Comparison of ENCODE assay signal across 10 mouse cellular contexts in genomic region chr3:69861789-69862395, GRCm38 (mm10). TPM values are rescaled to one million over a fixed set of nuclear protein-coding genes. Genes with fewer than 3 reads are reported as not detected.
DNase-seq lines count a peak whose midpoint lies in the region; ATAC-seq and TF ChIP-seq lines count a peak whose summit lies in the region.
"Had no signal": no experiment of that assay in that cellular context is flagged by ENCODE, and none has a peak within 500 bp of the region (broad histone marks: within the 10 kb centered on the region; RNA-seq: fewer than 3 reads in every experiment).

No protein-coding gene starts in this region.

- no peaks in the 10 kb centered on the region for H3K36me3 ChIP-seq in lung, postnatal 0 days (ENCODE audit: insufficient read depth, low read length)
- no peaks in the 10 kb centered on the region for H3K36me3 ChIP-seq in forebrain, embryonic 15.5 days
- no peaks in the 10 kb centered on the region for H3K36me3 ChIP-seq in liver, embryonic 12.5 days

- DNase-seq in lung, postnatal 0 days (ENCODE audit: low spot score): no peak
- DNase-seq in lung, postnatal 36 days: no peak
- no peak for DNase-seq in testis, postnatal 10 days (ENCODE audit: low spot score)
- DNase-seq in spleen, adult 18-20 months: no peak

- no peak for TF ChIP-seq EP300 in lung, postnatal 0 days (IDR thresholded peaks at IDR 0.05)

- H3K27ac ChIP-seq in lung, postnatal 0 days (ENCODE audit: low read length): no peak overlapping the region
- no peak overlapping the region for H3K27ac ChIP-seq in forebrain, embryonic 15.5 days (replicated peaks)
- H3K27ac ChIP-seq in liver, embryonic 12.5 days: no peak overlapping the region

- TF ChIP-seq CTCF in lung, postnatal 0 days (IDR thresholded peaks at IDR 0.05): no peak

- ATAC-seq in lung, postnatal 0 days: no peak
- ATAC-seq in forebrain, embryonic 15.5 days (replicated peaks): no peak; the same call in 1 of the 2 replicates
- ATAC-seq in liver, embryonic 12.5 days: no peak
- ATAC-seq in erythroid progenitor cell, adult 5-6 weeks (replicated peaks; ENCODE audit: low FRiP score, poor library complexity, severe bottlenecking): no peak

- H3K9ac ChIP-seq in lung, postnatal 0 days (replicated peaks; ENCODE audit: low read depth): no peak overlapping the region
- H3K9ac ChIP-seq in forebrain, embryonic 15.5 days (replicated peaks): no peak overlapping the region
- no peak overlapping the region for H3K9ac ChIP-seq in liver, embryonic 12.5 days

- H3K4me3 ChIP-seq in lung, postnatal 0 days (ENCODE audit: low read depth, low read length): no peak overlapping the region
- H3K4me3 ChIP-seq in forebrain, embryonic 15.5 days: peak overlapping the region; percentile 46; the same call in 1 of the 2 replicates
- H3K4me3 ChIP-seq in liver, embryonic 12.5 days: no peak overlapping the region

- WGBS in lung, postnatal 0 days: 41% methylated on average over 9 of the region's 9 CpGs
- whole genome bisulfite sequencing in forebrain, embryonic 15.5 days: 57% methylated on average over 9 of the region's 9 CpGs
- WGBS in liver, embryonic 12.5 days (ENCODE audit: insufficient replicate concordance): 36% methylated on average over 9 of the region's 9 CpGs

- no peaks in the 10 kb centered on the region for H3K9me3 ChIP-seq in lung, postnatal 0 days (ENCODE audit: low read length)
- H3K9me3 ChIP-seq in forebrain, embryonic 15.5 days: no peaks in the 10 kb centered on the region
- no peaks in the 10 kb centered on the region for H3K9me3 ChIP-seq in liver, embryonic 12.5 days (replicated peaks)

- H3K4me2 ChIP-seq in lung, postnatal 0 days (replicated peaks; ENCODE audit: low read depth, low read length): peak overlapping the region; percentile 64
- peak overlapping the region; percentile 97 for H3K4me2 ChIP-seq in forebrain, embryonic 15.5 days (replicated peaks)
- peak overlapping the region; percentile 53 for H3K4me2 ChIP-seq in liver, embryonic 12.5 days

- H3K4me1 ChIP-seq in lung, postnatal 0 days (ENCODE audit: insufficient read depth, low read depth, low read length): 0 out of 2 replicates have a peak, but pooled peaks cover 3% of the 10 kb centered on the region
- peaks cover 12% of the 10 kb centered on the region for H3K4me1 ChIP-seq in forebrain, embryonic 15.5 days
- no peaks in the 10 kb centered on the region for H3K4me1 ChIP-seq in liver, embryonic 12.5 days

- H3K27me3 ChIP-seq in lung, postnatal 0 days (replicated peaks; ENCODE audit: insufficient read depth, low read length): no peaks in the 10 kb centered on the region
- no peaks in the 10 kb centered on the region; the same call in 1 of the 2 replicates for H3K27me3 ChIP-seq in forebrain, embryonic 15.5 days
- H3K27me3 ChIP-seq in liver, embryonic 12.5 days (replicated peaks): peaks cover 29% of the 10 kb centered on the region

RNA-seq across cellular contexts. Expression of gene Sptssb, which starts 2.2 kb away (rescaled TPM):
- 4.1 and 5.0 TPM in 2 replicates for polyA plus RNA-seq in lung, postnatal 0 days (2015; fragmentation: Nextera tagmentation; extraction: Ambion mirVana)
- 0.13 and 0.29 TPM in 2 replicates for polyA plus RNA-seq in forebrain, embryonic 15.5 days (2015; fragmentation: Nextera tagmentation; extraction: Ambion mirVana)
- 1.2 and 1.7 TPM in 2 replicates for polyA plus RNA-seq in liver, embryonic 12.5 days (2016; fragmentation: Nextera tagmentation; extraction: Ambion mirVana)
- total RNA-seq in erythroid progenitor cell, adult 5-6 weeks (2015; ENCODE audit: low replicate concordance): not detected in 2 replicates
- total RNA-seq in erythroid progenitor cell, adult 5-6 weeks (2017; ENCODE audit: low replicate concordance): not detected in 2 replicates
- total RNA-seq: common myeloid progenitor, adult 5-6 weeks; megakaryocyte, adult 5-6 weeks had no signal
- polyA plus RNA-seq: testis, adult 2 months had no signal
